Mouse (Mus musculus) adrenal gland, postnatal 0 days (tissue): ENCODE data around the gene Col6a2. TPM values are rescaled to one million over a fixed set of nuclear protein-coding genes. Genes with fewer than 3 reads are reported as not detected.

Experiments
- polyA plus RNA-seq: library from polyadenylated mRNA; unstranded; fragments of >200 nt; fragmentation: Nextera tagmentation; extraction: Ambion mirVana; gene quantifications from 2 replicates; pipeline ENCODE4 v1.2.1, GENCODE M21; 2015

Gene Col6a2
- 110 and 161 TPM in 2 replicates for polyA plus RNA-seq

GRCm38 (mm10) chr10:76622928-76623680 is at the start of gene Col6a2:
TSS of gene Col6a2 (minus strand) at chr10:76623630.

GRCm38 (mm10) chr10:76575374-76575773 is 48.1 kb downstream of the Col6a2 start, which contains the start of gene Ftcd:
TSS of gene Ftcd (plus strand) at chr10:76575648.

GRCm38 (mm10) chr10:76561972-76562371 is 61.5 kb downstream of the Col6a2 start, which contains the start of gene Spatc1l:
TSS of gene Spatc1l (plus strand) at chr10:76562272.

Other genes with a start within 250 kb of the Col6a2 start
- gene AC141477.1, start 183.2 kb downstream of the Col6a2 start, polyA plus RNA-seq = 2.8 TPM in 1 of 2 replicates, not detected in the other
- 4.5 and 6.9 TPM in 2 replicates for gene Pcnt, start 180.8 kb downstream of the Col6a2 start, polyA plus RNA-seq
- not detected in 2 replicates for gene 2610028H24Rik, start 174.5 kb downstream of the Col6a2 start, polyA plus RNA-seq
- gene Mcm3ap, start 154.7 kb downstream of the Col6a2 start, polyA plus RNA-seq = 31.9 and 38.5 TPM in 2 replicates
- 6.7 and 6.8 TPM in 2 replicates for gene Ybey, start 154.5 kb downstream of the Col6a2 start, polyA plus RNA-seq
- 9.2 and 10.3 TPM in 2 replicates for gene Lss, start 92.0 kb downstream of the Col6a2 start, polyA plus RNA-seq
- not detected in 2 replicates for gene Spatc1l, start 61.4 kb downstream of the Col6a2 start, polyA plus RNA-seq
- 4.3 and 5.1 TPM in 2 replicates for gene Ftcd, start 48.0 kb downstream of the Col6a2 start, polyA plus RNA-seq
- 203 and 219 TPM in 2 replicates for gene Col6a1, start 102.5 kb upstream of the Col6a2 start, polyA plus RNA-seq